Mouse (Mus musculus): ENCODE measurements around the gene Rangrf.
"Not testable (repeated sequence)": the region's sequence is repeated elsewhere in the genome, so short reads cannot be mapped to it uniquely, and the experiment has no call there.

Gene Rangrf

DNA sequence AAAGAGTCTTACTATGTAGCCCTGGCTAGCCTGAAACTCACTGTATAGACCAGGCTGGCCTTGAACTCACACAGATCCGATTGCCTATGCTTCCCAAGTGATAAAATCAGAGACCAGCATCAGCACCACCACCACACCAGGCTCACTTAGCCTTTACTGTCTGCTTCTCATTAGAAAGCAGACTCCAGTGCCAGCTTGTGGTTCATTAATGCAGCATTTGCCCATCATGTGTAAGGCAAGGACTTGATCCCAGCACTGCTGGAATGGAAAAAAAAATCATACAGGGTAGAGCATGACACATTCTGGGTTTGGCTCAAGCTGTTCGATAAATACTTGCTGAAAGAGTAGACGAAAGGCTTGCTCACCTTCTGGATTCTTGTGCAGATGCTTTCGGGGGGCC lies 29.0 kb downstream of the Rangrf start:
- no peak for DNase-seq (ENCODE audit: low read depth, low spot score)

DNA sequence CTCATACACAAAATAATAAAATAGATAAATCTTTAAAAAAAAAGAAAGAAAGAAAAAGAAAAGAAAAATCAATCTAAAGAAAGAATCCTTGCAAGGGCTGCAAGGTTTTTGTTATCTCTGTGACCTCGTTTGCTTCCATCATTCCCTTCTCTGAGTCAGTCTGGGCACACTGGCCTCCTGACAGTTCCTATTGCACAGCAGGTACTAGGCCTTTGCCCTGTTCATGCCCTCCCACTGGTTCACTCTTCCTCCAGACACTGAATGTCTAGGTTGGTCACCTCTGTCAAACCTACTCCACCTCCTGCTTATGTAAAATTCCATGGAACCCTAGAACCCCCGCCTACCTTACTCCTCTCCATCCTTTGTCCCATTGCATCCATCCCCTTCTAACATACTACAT lies 29.7 kb downstream of the Rangrf start:
- DNase-seq (ENCODE audit: low read depth, low spot score): no peak

DNA sequence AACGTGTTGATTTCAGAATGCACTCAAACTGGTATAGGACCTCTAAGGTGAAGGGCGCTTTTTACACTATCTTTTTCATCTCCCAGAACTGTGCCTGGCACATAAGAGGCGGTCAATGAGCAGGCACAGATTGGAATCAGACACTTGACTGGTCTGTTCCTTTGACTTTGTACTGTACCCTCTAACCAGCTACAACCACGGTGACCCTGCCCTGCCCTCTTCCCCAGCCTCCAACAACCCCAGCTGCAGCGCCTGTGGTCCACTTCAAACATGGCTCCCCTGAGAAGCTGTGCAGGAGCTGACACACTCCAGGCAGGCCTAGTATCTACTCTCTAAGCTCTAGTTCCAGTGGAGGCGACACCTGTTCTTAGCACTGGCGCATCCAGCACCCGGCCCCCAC lies 32.3 kb downstream of the Rangrf start:
- no peak for DNase-seq (ENCODE audit: low read depth, low spot score)

GRCm38 (mm10) chr11:68940516-68940915 lies 34.5 kb downstream of the Rangrf start:
- DNase-seq (ENCODE audit: low read depth, low spot score): no peak

GRCm38 (mm10) chr11:68939451-68940304 lies 35.3 kb downstream of the Rangrf start:
- DNase-seq (ENCODE audit: low read depth, low spot score): peak; percentile 89

DNA sequence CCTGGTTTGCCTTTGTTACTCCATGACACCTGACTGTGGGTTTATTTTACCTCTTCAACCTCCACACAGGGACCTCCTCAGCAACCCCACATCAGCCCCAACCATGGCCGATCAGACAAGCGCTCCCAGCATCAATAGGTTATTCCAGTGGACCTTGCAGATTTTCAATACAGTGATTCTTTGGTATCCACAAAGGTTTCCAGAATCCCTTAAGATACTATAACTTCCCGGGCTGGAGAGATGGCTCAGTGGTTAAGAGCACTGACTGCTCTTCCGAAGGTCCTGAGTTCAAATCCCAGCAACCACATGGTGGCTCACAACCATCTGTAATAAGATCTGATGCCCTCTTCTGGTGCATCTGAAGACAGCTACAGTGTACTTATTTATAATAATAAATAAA lies 38.0 kb downstream of the Rangrf start:
- DNase-seq (ENCODE audit: low read depth, low spot score): not testable (repeated sequence)

GRCm38 (mm10) chr11:68933885-68934507 lies 41.0 kb downstream of the Rangrf start:
- DNase-seq (ENCODE audit: low read depth, low spot score): no peak

- DNase-seq (ENCODE audit: low read depth, low spot score): no peak
Measured at GRCm38 (mm10) chr11:68929947-68930346, 45.0 kb downstream of the Rangrf start.

DNA sequence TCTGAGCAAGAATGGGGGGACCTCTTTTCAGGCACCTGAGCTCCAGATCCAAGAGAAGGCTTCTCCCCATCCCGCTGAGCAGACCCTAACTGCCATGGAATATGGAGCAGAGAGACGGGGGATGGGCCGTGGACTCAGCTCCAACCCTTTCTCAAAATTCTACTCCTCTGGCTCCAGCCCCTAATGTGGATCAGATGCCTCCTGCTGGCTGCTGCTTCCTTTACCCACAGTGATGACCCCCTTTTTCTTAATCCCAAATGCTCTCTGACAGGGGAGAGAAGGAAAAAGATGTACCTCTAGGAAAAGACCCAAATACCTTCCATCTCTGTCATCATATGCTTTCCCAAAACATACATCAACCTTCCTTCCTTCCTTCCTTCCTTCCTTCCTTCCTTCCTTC lies 48.0 kb downstream of the Rangrf start, which contains the start of gene Odf4:
Gene Odf4 (minus strand): TSS at position 101 of the 400 bp plus-strand sequence.
- DNase-seq (ENCODE audit: low read depth, low spot score): no peak

GRCm38 (mm10) chr11:68924749-68925148 lies 50.2 kb downstream of the Rangrf start:
- DNase-seq (ENCODE audit: low read depth, low spot score): no peak

DNA sequence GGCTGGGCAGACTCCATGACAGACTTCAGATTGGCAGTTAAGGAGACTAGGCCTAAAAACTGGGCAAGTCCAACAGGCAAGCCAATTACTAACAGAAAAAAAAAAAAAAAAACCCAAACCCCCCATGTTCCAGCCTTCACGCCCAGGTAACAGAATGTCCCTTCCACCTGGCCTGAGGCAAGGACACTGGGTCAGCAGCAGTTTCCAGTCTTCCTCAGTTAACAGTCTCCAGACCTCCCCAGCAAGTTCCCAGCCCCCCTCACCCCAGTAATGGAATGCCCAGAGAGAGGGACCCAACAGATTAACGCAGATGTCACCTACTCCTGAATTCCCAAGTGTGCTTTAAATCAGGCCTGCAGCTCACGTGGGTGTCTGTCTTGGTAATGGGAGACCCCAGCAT lies 51.8 kb downstream of the Rangrf start:
- DNase-seq (ENCODE audit: low read depth, low spot score): no peak
